Mouse (Mus musculus) liver, embryonic 14.5 days (tissue): ENCODE results near the gene Efemp2. TPM values are rescaled to one million over a fixed set of nuclear protein-coding genes. Genes with fewer than 3 reads are reported as not detected.

ENCODE experiments used
- ATAC-seq: fragments of 200-750 bp; cut with Nextera tagmentation; 2 replicates; pipeline ENCODE4 v1.8.0; 2017; ENCODE audit warnings: moderate number of reproducible peaks, mild to moderate bottlenecking, moderate library complexity; ENCODE audit not compliant: insufficient read depth
- DNase-seq, 3 experiments: peaks; one replicate each; pipeline ENCODE4 v3.0.0-alpha.2; 2012 to 2013; ENCODE audit warnings: low read depth in 3 of 3, low spot score in 3 of 3
- H3K27ac ChIP-seq: fragments of 300-500 bp; sonication (generic); 2 replicates; pipeline ENCODE4 v1.5.1; 2014; ENCODE audit warnings: moderate library complexity, mild to moderate bottlenecking, control low read depth, inconsistent platforms
- H3K27me3 ChIP-seq: fragments of 300-500 bp; sonication (generic); 2 replicates; pipeline ENCODE4 v1.6.1; 2014; ENCODE audit warnings: mild to moderate bottlenecking, low read length, moderate library complexity; ENCODE audit not compliant: control insufficient read depth, insufficient read depth
- H3K36me3 ChIP-seq: fragments of 300-500 bp; sonication (generic); replicated peaks from 2 replicates; pipeline ENCODE4 v1.6.1; 2014; ENCODE audit warnings: low read depth; ENCODE audit not compliant: control insufficient read depth, insufficient read depth
- H3K4me1 ChIP-seq, 2 experiments: fragments of 200-500 bp in 1 of 2; fragments of 300-500 bp in 1 of 2; sonication (generic) in 1 of 2; replicated peaks; 2 replicates each; pipeline ENCODE4 v1.6.1; 2012 to 2014; ENCODE audit warnings: antibody characterized with exemption in 1 of 2, inconsistent platforms in 1 of 2, low read length in 1 of 2; ENCODE audit not compliant: control insufficient read depth in 2 of 2, insufficient read depth in 2 of 2
- H3K4me2 ChIP-seq: fragments of 300-500 bp; sonication (generic); 2 replicates; pipeline ENCODE4 v1.6.1; 2014; ENCODE audit warnings: low read depth, mild to moderate bottlenecking, control low read depth, moderate library complexity
- H3K4me3 ChIP-seq, 2 experiments: fragments of 200-500 bp in 1 of 2; fragments of 300-500 bp in 1 of 2; sonication (generic) in 1 of 2; 2 replicates each; pipeline ENCODE4 v1.5.1; 2012 to 2014; ENCODE audit warnings: low read depth in 2 of 2, low read length in 2 of 2, mild to moderate bottlenecking in 2 of 2, control low read depth in 1 of 2, inconsistent platforms in 1 of 2, moderate library complexity in 1 of 2; ENCODE audit not compliant: insufficient read depth in 1 of 2
- H3K9ac ChIP-seq: fragments of 300-500 bp; sonication (generic); replicated peaks from 2 replicates; pipeline ENCODE4 v1.6.1; 2014; ENCODE audit warnings: mild to moderate bottlenecking, control low read depth, moderate library complexity
- H3K9me3 ChIP-seq: fragments of 300-500 bp; sonication (generic); 2 replicates; pipeline ENCODE4 v1.6.1; 2016; ENCODE audit warnings: low read length, mixed read lengths; ENCODE audit not compliant: control insufficient read depth
- CTCF ChIP-seq: IDR thresholded peaks from 2 replicates; pipeline ENCODE4 v1.5.1; 2016; ENCODE audit warnings: antibody characterized with exemption, low read depth, control low read depth
- EP300 ChIP-seq: IDR thresholded peaks from 2 replicates; pipeline ENCODE4 v1.6.1; 2016; ENCODE audit warnings: antibody characterized with exemption, low read depth
- WGBS: fragments of 180-500 bp; shearing (Covaris S2); extraction: QIAGEN DNeasy Blood & Tissue Kit; methylation state at CpG from one replicate; pipeline ENCODE4 v1.1.7; 2014; ENCODE audit not compliant: insufficient replicate concordance; 5-methylcytosine and 5-hydroxymethylcytosine counted together
- polyA plus RNA-seq, 2 experiments: library from polyadenylated mRNA; depleted of rRNA in 1 of 2; stranded (reverse) in 1 of 2; unstranded in 1 of 2; fragments of >200 nt; fragmentation: Nextera tagmentation in 1 of 2; extraction: Ambion mirVana in 1 of 2; gene quantifications; 2 replicates each; pipeline versions ENCODE4 v1.2.1 to v1.2.3; 2012 to 2014

Gene Efemp2
- polyA plus RNA-seq, 2 experiments, result 11.4 to 11.6 TPM

DNA sequence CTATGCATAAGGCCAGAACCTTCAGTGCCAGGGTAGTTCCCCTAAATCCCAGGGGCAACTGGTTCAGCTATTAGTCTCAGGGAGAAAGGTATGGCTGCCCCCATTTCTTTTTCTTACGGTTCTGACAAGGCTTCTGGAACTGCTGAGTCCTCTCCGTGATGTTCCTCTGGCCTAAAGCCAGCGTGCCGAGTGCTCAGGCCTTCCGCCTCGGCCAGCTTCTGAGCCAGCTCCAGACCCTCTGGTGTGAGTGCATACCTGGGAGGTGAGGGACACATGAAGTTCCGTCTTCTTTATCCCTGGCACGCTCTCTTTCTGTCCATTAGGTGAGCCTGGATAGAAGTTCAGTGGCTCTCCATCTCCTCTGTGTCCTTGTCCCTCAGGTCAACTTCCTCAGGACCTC is 11.6 kb downstream of the Efemp2 start:
- Histone ChIP-seq H3K27me3 (no peaks in the 10 kb centered on the region), H3K4me1 (peaks cover 15 to 21% of the 10 kb centered on the region in 2 experiments), H3K9me3 (no peaks in the 10 kb centered on the region), H3K4me3 (no peak overlapping the region), H3K9ac (no peak overlapping the region), H3K27ac (no peak overlapping the region), H3K36me3 (peaks cover 3% of the 10 kb centered on the region), H3K4me2 (no peak overlapping the region)
- DNase-seq (no peak), ATAC-seq (no peak)
- 91% methylated on average over 8 of the region's 8 CpGs for WGBS
- no peak for TF ChIP-seq EP300
- no peak for TF ChIP-seq CTCF

- Histone ChIP-seq H3K9ac (no peak overlapping the region), H3K4me1 (peaks cover 15 to 21% of the 10 kb centered on the region in 2 experiments), H3K27ac (no peak overlapping the region), H3K4me2 (no peak overlapping the region), H3K4me3 (no peak overlapping the region), H3K9me3 (no peaks in the 10 kb centered on the region), H3K36me3 (peaks cover 3% of the 10 kb centered on the region), H3K27me3 (no peaks in the 10 kb centered on the region)
- TF ChIP-seq EP300 (no peak), CTCF (no peak)
- DNase-seq (no peak), ATAC-seq (no peak)
- WGBS, result 84% methylated on average over 7 of the region's 7 CpGs
These were observed 12.1 kb downstream of the Efemp2 start for GRCm38 (mm10) chr19:5485821-5486220.

- H3K9me3 ChIP-seq, result no peaks in the 10 kb centered on the region
- H3K27ac ChIP-seq, result no peak overlapping the region
- no peak overlapping the region for H3K4me2 ChIP-seq
- no peaks in the 10 kb centered on the region for H3K27me3 ChIP-seq
- peaks cover 3% of the 10 kb centered on the region for H3K36me3 ChIP-seq
- TF ChIP-seq CTCF (no peak), EP300 (no peak)
- no peak overlapping the region for H3K9ac ChIP-seq
- no peak overlapping the region for H3K4me3 ChIP-seq
- DNase-seq (no peak), ATAC-seq (no peak)
- H3K4me1 ChIP-seq, result peaks cover 15 to 21% of the 10 kb centered on the region in 2 experiments
- WGBS, result 79% methylated on average over 8 of the region's 8 CpGs
These were observed 12.5 kb downstream of the Efemp2 start for GRCm38 (mm10) chr19:5486286-5486685.

- H3K36me3 ChIP-seq, result peaks cover 3% of the 10 kb centered on the region
- peak overlapping the region in 1 of 2 experiments; percentile 71; a peak in 1 of 4 replicates for H3K4me3 ChIP-seq
- no peaks in the 10 kb centered on the region for H3K9me3 ChIP-seq
- H3K27ac ChIP-seq, result no peak overlapping the region
- WGBS, result 78% methylated on average over 4 of the region's 4 CpGs
- no peak overlapping the region for H3K9ac ChIP-seq
- ATAC-seq, result no peak
- H3K4me2 ChIP-seq, result peak overlapping the region; percentile 99
- no peaks in the 10 kb centered on the region for H3K27me3 ChIP-seq
- H3K4me1 ChIP-seq, result peaks cover 15 to 24% of the 10 kb centered on the region in 2 experiments
- TF ChIP-seq CTCF (no peak), EP300 (no peak)
- DNase-seq, result no peak
These were observed 13.0 kb downstream of the Efemp2 start for GRCm38 (mm10) chr19:5486771-5487170.

DNA sequence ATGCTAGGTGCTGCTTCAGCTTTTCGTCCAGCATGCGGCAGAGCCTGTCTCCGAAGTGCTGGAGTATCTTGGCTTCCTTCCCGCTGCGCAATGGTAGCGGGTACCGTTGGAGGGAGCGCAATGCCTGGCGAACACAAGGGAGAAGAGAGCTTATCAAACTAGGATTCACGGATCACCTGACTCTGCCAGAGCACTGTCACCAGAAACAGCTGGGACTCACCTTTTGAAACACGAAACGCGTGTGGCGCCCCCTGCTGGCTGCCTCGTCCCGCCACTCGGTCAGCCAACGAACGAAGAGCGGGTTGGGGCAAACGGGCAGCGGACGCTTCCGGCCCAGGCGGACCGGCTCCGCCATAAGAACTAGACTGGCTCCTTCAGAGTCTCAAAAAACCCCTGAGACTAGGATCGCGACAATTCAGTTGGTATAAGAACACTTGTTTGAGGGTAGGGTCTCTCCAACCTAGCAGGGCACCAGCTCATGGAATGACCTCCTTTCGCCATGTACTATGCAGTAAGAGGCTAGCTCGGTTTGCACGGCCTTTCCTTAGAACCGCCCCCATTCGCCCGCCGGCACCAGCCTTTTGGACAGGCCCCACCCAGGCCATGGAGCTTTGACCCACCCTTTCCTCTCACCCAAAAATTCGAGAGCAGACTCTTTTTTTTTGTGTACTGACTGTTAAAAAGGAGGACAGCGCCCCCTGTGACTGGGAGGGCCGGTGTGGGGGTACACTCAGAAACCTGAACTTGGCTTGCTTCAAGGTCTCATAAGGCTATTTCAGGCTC is 14.2 kb downstream of the Efemp2 start, which contains the start of gene Mus81:
Gene Mus81 (minus strand): TSS at position 635 of the 783 bp plus-strand sequence.
- Histone ChIP-seq H3K9ac (peak within 1 kb of the TSS; percentile 87), H3K9me3 (no peaks in the 10 kb centered on the region), H3K4me3 (peak within 1 kb of the TSS; percentile 67 to 71), H3K27ac (peak within 1 kb of the TSS; percentile 91), H3K36me3 (peaks cover 13% of the 10 kb centered on the region), H3K27me3 (no peaks in the 10 kb centered on the region), H3K4me1 (peaks cover 19 to 24% of the 10 kb centered on the region in 2 experiments), H3K4me2 (peak within 1 kb of the TSS; percentile 99)
- TF ChIP-seq CTCF (peak; percentile 98), EP300 (no peak)
- ATAC-seq, result peak; percentile 73
- peak; percentile 93 to 96 (median 94) for DNase-seq
- WGBS, result under 1% methylated on average over 39 of the region's 39 CpGs
